Mouse (Mus musculus) cerebellum, adult 8-10 months (tissue): ENCODE data around the gene Skiv2l.
"Not testable (repeated sequence)": the region's sequence is repeated elsewhere in the genome, so short reads cannot be mapped to it uniquely, and the experiment has no call there.

Source experiments
- DNase-seq: peaks from one replicate; pipeline ENCODE4 v3.0.0; 2022

The Skiv2l gene

DNA sequence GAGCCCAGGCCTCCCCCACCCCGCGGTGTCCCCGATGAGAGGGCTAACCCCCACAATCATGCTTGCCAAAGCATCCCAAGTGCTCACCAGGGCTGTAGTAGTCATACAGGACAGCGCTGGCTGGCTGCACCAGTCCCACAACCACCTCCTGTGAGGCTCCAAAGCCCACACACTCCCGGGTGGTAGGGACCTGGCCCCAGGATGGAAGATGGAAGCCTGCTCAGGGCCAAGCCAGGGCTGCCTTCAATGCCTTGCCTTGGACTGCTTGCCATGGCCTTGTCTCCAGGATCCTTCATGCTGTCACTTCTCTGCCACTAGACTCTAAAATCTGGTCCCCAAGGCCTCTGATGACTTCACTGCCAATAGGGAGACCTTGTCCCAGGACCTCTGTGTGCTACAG lies 39.6 kb downstream of the Skiv2l start:
- not testable (repeated sequence) for DNase-seq

DNA sequence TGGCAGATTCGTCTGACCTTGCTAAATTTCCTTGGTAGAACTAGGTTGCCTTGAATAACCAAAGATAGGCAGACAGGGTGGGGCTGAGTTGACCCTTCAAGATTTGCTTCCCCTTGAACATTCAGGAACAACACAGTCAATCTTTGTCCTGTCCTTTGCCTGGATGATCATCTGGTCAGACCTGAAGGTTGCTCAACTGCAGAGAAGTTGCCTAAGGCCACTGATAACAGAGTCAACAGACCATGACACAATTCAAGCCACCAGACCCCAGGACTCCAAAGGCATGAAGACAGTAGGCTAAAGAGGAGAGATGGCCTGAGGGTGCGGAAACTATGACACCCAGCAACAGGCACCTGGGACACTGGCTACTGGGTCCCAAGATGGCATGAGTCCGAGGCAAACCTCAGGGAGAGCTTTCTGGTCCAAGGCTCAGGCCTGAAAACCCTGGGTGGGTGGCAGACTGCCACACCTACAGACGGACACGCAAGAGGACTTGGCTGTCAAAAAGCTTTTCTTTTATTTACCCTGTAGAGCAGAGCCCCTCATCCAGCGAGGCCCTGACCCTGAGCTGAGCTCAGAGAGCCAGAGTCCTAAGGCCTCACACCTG lies 41.3 kb downstream of the Skiv2l start:
- DNase-seq: no peak

- no peak for DNase-seq
These were observed 42.8 kb downstream of the Skiv2l start for GRCm38 (mm10) chr17:34807176-34807575.

GRCm38 (mm10) chr17:34804871-34805562 lies 45.0 kb downstream of the Skiv2l start:
- no peak for DNase-seq

- not testable (repeated sequence) for DNase-seq
These were observed 45.7 kb downstream of the Skiv2l start, which contains the start of gene Cyp21a1 for GRCm38 (mm10) chr17:34804301-34804700. TSS of gene Cyp21a1 (minus strand) at chr17:34804561.

- DNase-seq: not testable (repeated sequence)
These were observed 46.6 kb downstream of the Skiv2l start for GRCm38 (mm10) chr17:34803367-34803766.

DNA sequence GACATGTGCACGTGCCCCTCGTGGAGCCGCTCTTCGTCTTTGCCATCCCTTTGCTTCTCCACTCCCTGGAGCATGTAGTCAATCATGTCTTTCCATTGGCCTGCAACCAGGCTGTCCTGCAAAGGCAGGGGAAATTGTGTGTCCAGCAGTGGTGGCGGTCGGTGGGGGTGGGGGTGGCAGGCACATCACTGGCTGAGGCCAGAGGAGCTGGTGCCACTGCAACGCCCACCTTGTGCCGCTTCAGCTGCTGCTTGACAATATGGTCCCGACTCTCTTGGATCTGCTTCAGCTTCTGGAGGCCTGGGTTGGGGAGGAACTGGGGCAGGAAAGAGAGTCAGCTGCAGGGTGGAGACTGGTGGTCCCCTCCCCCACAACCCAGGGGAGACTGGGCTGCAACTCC lies 47.3 kb downstream of the Skiv2l start:
- not testable (repeated sequence) for DNase-seq

GRCm38 (mm10) chr17:34800781-34801305 lies 49.2 kb downstream of the Skiv2l start:
- not testable (repeated sequence) for DNase-seq

- DNase-seq: no peak
These were observed 50.5 kb downstream of the Skiv2l start for GRCm38 (mm10) chr17:34799531-34799925.

DNA sequence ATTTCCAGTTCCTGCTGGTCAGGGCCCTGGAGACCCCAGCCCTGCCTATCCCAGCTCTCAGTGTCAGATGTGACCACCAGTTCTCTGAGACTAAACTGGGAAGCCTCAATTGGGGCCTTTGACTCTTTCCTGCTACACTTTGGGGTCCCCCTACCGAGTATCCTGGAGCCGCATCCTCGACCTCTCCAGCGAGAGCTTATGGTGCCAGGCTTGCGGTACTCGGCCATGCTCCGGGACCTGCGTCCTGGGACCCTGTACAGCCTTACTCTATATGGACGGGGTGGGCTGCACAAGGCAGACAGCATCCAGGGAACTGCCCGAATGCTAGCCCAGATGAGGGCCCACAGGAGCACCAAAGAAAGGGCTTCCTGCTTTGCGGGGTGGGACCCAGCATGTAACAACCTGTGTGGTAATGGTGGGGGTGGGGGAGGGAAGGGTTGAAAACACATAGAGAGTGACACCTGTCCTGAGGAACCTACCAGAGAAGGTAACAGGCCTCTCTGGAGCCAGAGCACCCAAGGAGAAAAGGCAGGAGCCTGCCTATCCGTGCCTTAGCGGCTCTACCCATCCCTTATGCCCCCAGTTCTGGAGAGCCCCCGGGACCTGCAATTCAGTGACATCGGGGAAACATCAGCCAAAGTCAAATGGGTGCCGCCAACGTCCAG lies 51.0 kb downstream of the Skiv2l start:
- DNase-seq: no peak

GRCm38 (mm10) chr17:34798071-34798470 lies 51.9 kb downstream of the Skiv2l start:
- DNase-seq: not testable (repeated sequence)

- not testable (repeated sequence) for DNase-seq
These were observed 52.6 kb downstream of the Skiv2l start for GRCm38 (mm10) chr17:34797211-34797995.

- no peak for DNase-seq
These were observed 53.5 kb downstream of the Skiv2l start for GRCm38 (mm10) chr17:34796311-34797140.

GRCm38 (mm10) chr17:34795633-34796032 lies 54.4 kb downstream of the Skiv2l start:
- DNase-seq: peak; percentile 40

DNA sequence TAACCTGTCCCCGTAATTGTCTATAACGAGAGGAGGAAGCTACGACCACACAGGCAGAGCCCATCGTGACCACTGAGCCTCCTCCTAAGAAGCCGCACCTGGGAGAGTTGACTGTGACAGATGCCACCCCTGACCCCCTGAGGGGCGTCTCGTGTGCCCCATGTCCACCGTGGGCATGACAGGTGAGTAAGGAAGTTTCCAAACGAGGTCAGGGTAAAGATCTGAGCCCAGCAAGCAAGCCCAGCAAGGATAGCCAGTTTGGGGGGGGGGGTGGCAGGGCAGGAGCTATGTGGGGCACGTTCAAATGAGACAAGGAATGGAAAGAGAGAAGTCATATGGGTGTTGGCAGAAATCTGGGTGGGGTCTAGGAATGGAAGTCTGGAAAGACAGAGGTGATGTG lies 55.0 kb downstream of the Skiv2l start:
- DNase-seq: no peak
